Mouse (Mus musculus) heart, postnatal 36 days (tissue): ENCODE data around the gene Daxx. TPM values are rescaled to one million over a fixed set of nuclear protein-coding genes. Genes with fewer than 3 reads are reported as not detected.
"Not testable (repeated sequence)": the region's sequence is repeated elsewhere in the genome, so short reads cannot be mapped to it uniquely, and the experiment has no call there.

Experiments
- DNase-seq, 2 experiments: peaks; one replicate each; pipeline ENCODE4 v3.0.0; 2021 to 2022
- intact Hi-C: fragments of 180-260 bp; cut with DNase I; formaldehyde crosslinking; loops from one replicate; pipeline ENCODE4 v1.15.1; 2025
- total RNA-seq, 2 experiments: library from RNA; stranded (reverse); gene quantifications; 2 replicates each; pipeline ENCODE4 v1.2.3; 2021

Daxx gene
- total RNA-seq, 2 experiments from 2014 or later, result 15.7 to 18.0 TPM

- no peak for DNase-seq
- intact Hi-C loops, result loop anchor here (2.0 kb wide), 1 partner anchor 19 kb away; no protein-coding TSS in a partner anchor
These were observed 7.6 kb upstream of the Daxx start for GRCm38 (mm10) chr17:33901653-33902052.

DNA sequence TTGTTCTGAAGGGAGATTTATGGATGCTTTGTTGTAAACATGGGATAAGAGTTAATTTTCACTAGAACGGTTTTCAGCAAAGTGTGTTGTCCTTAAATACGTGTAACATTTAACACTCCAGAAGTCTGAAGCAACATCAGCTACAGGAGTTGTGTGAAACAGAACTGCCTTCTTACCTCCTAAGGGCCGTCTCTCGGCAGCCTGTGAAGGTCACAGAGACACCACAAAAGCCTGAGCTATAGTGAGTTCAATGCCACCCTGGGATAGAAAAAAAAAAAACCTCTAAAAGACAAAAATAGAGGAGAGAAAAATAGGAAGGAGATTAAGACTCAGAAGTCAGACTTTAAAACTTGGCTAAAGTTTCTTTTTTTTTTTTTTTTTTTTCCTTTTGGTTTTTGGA, 7.1 kb upstream of the Daxx start:
- intact Hi-C loops, result loop anchor here (2.0 kb wide), 1 partner anchor 19 kb away; no protein-coding TSS in a partner anchor
- DNase-seq, result no peak

- DNase-seq, result no peak
These were observed 6.7 kb upstream of the Daxx start for GRCm38 (mm10) chr17:33902491-33902890.

GRCm38 (mm10) chr17:33903911-33904651, 5.1 kb upstream of the Daxx start:
- intact Hi-C loops, result loop anchor here (2.0 kb wide), 1 partner anchor 17 kb away; no protein-coding TSS in a partner anchor
- DNase-seq, result not testable (repeated sequence)

More at GRCm38 (mm10) chr17:33902491-33902890, 6.7 kb upstream of the Daxx start:
- intact Hi-C loops, result loop anchor here (2.0 kb wide), 1 partner anchor 18 kb away; no protein-coding TSS in a partner anchor

DNA sequence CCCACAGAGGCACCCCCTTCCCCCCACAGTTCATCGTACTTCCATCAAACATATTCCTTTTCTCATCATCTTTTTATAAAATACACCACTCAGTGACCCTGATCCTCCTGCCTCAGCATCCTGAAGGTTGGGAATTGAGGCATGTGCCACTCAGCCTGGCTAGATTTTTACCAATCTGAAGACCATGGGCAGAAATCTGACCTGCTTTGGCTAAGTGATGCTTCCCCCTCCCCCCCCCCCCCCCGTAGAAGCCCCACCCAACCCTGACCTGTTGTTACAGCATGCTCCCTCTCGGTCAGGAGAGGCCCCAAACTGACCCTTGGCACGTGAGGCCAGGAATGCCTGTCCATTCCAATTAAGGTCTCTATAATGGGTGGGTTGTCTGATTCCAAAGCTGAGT, 4.4 kb upstream of the Daxx start, which contains the start of gene Platr17:
Gene Platr17 (plus strand): TSS at position 301 of the 400 bp plus-strand sequence.
- intact Hi-C loops, DNase-seq: not testable (repeated sequence)

DNA sequence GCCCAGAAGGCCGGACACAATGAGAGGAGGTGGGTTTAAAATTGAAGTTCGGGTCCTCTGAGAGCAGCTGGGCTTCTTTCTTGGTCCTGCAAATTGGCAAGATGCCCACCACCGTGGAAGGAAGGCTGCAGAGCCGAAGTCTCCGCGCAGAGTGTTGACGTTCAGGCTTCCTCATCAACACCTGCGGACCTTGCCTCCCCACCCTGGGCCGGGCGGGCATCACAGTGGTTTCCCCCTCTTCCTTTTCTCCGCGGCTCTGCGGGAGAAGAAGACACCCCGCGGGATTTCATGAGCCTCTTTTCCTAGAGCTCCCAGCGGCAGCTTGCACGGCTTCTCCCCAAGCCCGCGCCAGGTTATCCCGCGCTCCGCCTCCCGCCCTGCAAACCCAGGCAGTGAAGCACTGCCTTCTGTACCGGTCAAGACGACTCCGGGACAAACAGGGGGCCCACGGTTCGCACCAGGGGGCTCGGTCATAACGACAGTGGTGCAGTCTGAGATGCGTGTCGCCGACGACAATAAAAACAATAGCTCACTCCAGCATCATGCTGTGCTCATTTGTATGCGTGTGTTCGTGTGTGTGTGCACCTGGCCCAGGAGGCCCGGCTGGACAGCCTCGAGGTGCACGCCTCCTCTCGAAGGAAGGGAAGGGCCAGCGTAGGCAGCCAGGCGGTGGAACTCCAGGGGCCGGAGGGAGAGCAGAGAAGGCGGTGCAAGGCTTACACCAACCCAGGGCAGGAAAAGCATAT, 710 bp upstream of the Daxx start:
- peak; percentile 34 to 41 for DNase-seq

DNA sequence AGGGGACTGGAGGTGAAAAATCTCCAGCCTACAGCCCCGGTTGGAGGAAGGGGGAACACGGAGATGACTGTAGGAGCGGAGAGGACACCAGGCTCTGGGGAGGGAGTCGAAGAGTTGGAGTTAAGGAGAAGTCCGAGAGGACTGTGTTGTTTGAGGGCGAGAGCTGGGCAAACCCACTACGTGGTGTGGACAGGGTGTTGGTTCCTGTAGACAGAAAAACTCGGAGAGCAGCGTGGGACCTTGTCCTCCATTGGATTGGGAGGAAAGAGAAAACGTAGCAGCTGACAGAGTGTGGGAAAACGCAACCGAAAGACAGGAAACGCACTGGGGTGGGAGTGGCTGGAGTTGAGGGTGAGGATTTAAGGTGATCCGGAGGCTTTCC, 646 bp downstream of the Daxx start:
- DNase-seq, result peak; percentile 56 to 60
- intact Hi-C loops, result no loop called here

More for the DNA sequence above, 710 bp upstream of the Daxx start:
- intact Hi-C loops, result no loop called here

- DNase-seq, result no peak
These were observed 1.3 kb downstream of the Daxx start for GRCm38 (mm10) chr17:33910346-33911051.

GRCm38 (mm10) chr17:33911052-33911812, 2.0 kb downstream of the Daxx start:
- no peak for DNase-seq
- intact Hi-C loops, result no loop called here

More at GRCm38 (mm10) chr17:33910346-33911051, 1.3 kb downstream of the Daxx start:
- intact Hi-C loops, result no loop called here

DNA sequence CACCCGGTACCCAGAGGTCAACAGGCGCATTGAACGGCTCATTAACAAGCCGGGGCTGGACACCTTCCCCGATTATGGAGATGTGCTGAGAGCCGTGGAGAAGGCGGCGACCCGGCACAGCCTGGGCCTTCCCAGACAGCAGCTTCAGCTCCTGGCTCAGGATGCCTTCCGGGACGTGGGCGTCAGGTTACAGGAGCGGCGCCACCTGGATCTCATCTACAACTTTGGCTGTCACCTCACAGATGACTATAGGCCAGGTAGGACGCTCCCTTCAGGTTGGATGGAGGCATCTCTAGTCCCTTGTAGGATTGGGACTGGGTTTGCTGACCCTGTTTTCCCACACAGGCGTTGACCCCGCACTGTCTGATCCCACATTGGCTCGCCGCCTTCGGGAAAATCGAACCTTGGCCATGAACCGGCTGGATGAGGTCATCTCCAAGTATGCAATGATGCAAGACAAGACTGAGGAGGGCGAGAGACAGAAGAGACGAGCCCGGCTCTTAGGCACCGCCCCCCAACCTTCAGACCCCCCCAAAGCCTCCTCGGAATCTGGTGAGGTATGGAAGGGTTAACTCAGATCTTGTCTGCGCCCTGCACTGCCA, 2.7 kb downstream of the Daxx start:
- intact Hi-C loops, result no loop called here
- DNase-seq, result no peak

DNA sequence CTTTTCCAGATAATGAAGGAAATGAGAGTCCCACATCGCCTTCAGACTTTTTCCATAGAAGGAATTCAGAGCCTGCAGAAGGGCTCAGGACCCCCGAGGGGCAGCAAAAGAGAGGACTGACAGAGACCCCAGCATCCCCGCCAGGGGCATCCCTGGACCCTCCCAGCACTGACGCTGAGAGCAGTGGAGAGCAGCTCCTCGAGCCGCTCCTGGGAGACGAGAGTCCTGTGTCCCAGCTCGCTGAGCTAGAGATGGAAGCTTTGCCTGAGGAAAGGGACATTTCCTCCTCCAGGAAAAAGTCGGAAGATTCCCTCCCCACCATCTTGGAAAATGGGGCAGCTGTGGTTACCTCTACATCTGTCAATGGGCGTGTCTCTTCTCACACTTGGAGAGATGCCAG, 4.0 kb downstream of the Daxx start:
- DNase-seq, result no peak
- intact Hi-C loops, result no loop called here

GRCm38 (mm10) chr17:33913905-33914304, 4.7 kb downstream of the Daxx start:
- intact Hi-C loops, result no loop called here
- no peak for DNase-seq

- intact Hi-C loops, result no loop called here
- no peak for DNase-seq
These were observed 5.8 kb downstream of the Daxx start for GRCm38 (mm10) chr17:33914969-33915391.

- peak; percentile 93 to 95 for DNase-seq
- intact Hi-C loops, result no loop called here
These were observed 6.5 kb downstream of the Daxx start, which contains the start of the genes Tapbp and Zbtb22 for GRCm38 (mm10) chr17:33915671-33916250. Gene Tapbp, plus strand, starts transcription at chr17:33915899. Gene Zbtb22, plus strand, starts transcription at chr17:33915904.

DNA sequence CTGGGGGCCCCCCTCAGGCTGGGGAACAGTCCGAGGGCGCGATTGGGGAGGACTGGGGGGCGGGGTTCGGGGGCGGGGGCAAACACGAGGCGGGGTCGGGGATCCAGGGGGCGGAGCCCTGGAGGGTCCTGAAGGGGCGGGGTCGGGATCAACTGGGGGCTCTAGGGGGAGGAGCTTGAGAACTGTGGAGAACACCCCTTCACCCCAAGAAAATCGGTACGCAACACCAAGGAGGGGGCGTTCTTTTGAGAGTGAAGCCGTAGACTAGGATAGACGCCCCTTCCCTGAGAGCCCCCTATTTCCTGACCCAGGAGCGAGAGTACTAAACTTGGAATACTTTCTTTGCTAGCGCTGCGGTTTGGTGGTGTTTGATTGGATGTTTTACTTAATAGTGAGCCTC, 7.1 kb downstream of the Daxx start:
- DNase-seq, result no peak
- intact Hi-C loops, result no loop called here

GRCm38 (mm10) chr17:33916847-33917655, 7.8 kb downstream of the Daxx start:
- intact Hi-C loops, result no loop called here
- DNase-seq, result no peak

DNA sequence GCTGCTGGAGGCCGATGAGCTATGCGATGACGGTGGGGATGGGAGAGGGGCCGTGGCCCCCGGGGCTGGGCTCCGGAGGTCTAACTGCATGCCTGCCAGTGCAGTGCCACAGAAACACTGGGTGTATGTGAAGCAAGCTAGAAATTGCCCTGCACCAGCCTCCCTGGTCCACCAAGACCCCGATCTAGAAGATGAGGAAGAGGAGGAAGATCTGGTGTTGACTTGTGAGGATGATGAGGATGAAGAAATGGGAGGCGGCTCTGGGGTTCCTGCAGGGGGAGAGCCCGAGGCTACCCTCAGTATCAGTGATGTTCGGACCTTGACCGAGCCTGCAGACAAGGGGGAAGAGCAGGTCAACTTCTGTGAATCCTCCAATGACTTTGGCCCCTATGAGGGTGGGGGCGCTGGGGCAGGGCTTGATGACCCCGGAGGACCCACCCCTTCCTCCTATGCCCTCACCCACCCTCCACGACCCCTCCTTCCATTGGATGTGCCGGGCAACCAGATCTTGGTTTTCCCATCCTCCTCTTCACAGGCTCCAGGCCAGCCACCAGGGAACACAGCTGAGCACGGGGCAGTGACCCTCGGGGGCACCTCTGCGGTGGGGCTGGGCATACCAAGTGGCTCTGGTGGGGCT, 8.6 kb downstream of the Daxx start:
- DNase-seq, result no peak
- intact Hi-C loops, result no loop called here
